Mouse (Mus musculus): ENCODE data around the gene B130006D01Rik.

Gene B130006D01Rik

DNA sequence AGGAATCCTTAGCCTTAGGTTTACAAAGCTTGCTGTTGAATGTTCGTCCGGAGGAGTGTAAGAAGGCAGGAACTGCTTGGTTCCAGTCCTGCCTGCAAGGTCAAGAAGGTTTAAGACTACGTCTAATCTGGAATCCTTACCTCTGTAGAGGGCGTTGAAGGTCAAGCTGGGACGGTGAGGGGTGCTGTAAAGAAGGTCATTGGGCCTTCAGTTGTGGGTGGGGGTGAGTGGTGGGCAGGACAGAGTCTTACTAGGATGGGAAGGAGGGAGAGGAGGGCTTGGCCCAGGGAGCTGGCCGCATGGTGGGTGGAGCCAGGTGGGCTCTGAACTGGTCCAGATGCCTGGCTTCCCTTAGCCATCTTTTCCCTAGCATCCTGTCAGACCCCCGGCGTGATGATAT is 48.3 kb downstream of the B130006D01Rik start:
- DNase-seq (ENCODE audit: low spot score), result no peak

DNA sequence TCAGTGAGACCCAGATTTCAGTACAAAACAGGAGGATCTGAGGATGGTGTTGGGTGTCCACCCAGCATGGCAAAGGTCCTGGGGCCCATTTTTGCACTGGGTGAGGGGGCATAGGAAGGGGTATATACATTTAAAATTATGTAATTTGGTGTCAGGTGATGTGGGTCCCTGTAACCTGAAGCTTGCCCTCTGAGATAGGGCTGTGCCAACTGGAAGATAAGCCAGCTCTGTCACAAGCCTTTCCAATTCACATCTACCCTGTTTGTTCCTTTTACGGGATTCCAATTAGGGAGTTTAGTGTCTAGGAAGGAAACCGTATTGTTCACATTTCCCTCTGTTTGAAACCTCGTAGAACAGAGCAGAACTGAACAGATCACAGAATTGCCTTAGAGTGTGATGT is 49.9 kb downstream of the B130006D01Rik start:
- DNase-seq (ENCODE audit: low spot score), result no peak
